Mouse (Mus musculus) gastrocnemius, postnatal 10 days (tissue): ENCODE data around the gene Zranb3. TPM values are rescaled to one million over a fixed set of nuclear protein-coding genes. Genes with fewer than 3 reads are reported as not detected.
A peak's percentile ranks its signal among the peaks of the same experiment; 100 is the strongest.
"Not testable (repeated sequence)": the region's sequence is repeated elsewhere in the genome, so short reads cannot be mapped to it uniquely, and the experiment has no call there.

Experiments
- DNase-seq: peaks from one replicate; pipeline ENCODE4 v3.0.0; 2021; ENCODE audit warnings: mixed read lengths
- long read RNA-seq, 2 experiments: library from polyadenylated mRNA; stranded (forward); transcript quantifications; one replicate each; pipeline ENCODE4 v2.0.0; 2021
- total RNA-seq, 2 experiments: library from RNA; stranded (reverse); gene quantifications; 2 replicates each; pipeline ENCODE4 v1.2.3; 2021

Gene Zranb3
- 1 to 10 TPM; 3.8 to 5.3 TPM for total RNA-seq
- long read RNA-seq, experiment 1, partial matches to known transcripts, result 1 of 4 reads
- long read RNA-seq, experiment 1, other reads (novel, unspliced or antisense), result 3 of 4 reads
- long read RNA-seq, experiment 2, partial matches to known transcripts, result 1 of 3 reads
- long read RNA-seq, experiment 2, other reads (novel, unspliced or antisense), result 2 of 3 reads

DNA sequence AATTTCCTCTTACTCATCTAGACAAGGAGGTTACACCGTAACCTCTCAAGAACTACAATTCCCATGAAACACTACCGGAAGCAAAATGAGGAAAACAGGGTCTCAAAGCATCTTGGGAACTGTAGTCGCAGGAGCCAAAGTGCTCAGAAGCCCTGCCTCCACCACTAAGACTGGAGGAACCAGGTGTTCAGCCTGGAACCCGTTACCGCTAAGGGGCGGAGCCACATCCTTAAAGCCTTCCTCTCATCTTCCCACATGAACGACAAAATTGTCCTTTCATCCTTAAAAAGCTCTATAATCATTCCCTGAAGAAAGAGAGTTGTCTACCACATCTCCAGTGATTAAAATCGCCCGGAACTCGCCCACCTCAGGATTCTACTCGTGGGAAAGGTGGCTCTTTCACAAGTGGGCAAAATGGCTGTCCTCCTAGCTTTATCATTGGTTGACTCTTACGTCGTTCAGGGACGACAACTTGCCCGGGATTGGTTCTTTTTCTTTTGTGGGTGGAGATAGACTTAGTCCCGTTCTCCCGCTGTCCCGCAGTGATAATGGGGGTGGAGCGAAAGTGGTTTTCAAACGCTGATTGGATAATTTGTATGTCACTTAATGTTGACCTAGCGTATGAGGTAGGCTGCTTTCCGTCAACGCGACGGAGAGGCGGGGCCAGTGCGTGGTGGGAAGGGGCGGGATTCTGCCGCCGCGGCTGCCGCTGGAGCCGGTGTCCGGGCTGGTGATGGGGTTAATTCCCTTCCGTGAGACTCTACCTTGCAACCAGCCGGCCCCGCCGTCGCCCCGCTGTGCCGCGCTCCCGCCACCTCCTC, at the start of gene Zranb3, which contains the start of gene R3hdm1:
Gene Zranb3, minus strand, starts transcription at position 407 of the 821 bp plus-strand sequence.
Gene R3hdm1, plus strand, starts transcription at position 661 of the 821 bp plus-strand sequence.
- DNase-seq, result peak; percentile 89

DNA sequence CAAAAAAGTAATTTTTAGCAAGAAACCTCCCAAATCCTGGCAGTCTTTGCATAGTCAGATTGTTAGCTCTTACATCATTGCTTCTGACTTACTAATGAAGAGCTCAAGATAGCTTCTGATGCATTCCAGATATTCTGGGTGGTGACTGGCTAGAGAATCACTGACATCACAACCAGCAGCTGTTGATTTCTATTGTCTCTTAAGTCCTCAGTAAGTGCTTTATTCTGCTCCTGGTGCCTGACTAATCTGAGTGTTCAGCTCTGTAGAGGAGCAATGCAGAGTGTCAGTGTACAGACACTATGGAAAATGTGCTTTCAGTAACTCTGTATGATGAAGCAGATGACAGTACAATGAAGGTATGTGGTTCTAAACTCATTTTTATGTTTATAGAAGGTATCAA, 38.9 kb upstream of the Zranb3 start:
- DNase-seq, result no peak

DNA sequence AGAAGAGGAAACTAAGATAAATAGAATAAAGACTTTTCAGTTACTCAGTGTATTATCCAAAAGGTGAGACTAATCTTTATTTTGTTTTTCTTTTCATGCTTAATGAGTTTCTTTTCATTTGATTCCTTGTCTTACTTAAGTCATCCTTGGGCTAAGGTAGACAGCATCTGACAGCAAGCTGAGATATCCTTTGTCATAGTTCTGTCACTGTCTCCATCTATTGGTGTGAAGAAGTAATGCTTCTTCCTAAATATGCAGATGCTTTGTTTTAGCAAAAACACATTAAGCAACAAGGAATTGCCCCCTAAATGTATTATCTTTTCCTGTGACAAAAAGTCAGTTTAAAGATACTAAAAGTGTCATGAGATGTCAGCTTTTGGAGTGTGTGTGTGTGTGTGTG, 38.2 kb upstream of the Zranb3 start:
- no peak for DNase-seq

DNA sequence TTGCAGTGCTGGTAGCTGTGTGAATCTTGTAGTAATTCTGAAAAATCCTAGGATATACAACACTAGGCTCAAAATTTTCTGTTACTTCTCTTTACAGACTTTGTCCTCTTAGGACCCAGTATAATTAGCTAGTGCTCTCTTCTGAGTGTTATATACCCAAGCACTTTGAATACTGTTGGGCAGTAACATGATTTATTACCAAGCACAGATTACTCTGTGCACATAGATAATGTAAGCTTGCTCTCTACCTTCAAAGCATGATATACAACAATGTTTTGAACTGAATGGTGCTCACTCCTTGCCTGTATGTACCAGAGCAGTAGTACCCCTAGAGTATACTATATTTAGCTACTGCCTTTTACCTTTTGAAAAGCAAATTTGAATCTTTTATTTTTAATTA, 33.4 kb upstream of the Zranb3 start:
- DNase-seq, result not testable (repeated sequence)

DNA sequence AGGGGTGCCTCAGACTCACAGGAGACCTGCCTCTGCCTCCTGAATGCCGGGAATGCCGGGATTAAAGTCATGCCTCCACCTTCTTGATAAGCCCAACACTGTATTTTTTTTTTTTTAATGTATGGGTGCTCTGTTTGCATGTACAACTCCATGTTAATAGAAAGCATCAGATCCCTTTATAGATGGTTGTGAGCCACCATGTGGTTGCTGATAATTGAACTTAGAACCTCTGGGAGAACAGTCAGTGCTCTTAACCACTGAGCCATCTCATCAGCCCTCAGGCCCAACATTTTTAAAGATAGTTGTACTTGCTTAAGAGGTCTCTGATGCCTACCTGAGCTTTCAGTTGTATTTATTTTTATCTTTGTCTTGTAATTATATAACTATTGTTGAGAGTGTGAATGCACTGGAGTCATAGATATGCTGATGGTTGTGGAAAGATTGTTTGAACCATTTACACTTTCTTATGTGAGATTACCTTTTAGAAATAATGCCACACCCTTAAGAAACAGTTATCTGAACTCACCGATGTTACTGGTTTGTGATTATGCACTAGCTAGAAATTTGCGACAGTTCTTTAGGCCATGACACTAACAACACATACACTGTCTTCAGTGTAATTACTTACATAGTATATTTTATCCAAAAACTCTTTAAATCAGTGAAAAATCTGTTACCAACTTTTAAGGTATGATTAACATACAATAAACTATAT, 18.2 kb upstream of the Zranb3 start:
- no peak for DNase-seq

DNA sequence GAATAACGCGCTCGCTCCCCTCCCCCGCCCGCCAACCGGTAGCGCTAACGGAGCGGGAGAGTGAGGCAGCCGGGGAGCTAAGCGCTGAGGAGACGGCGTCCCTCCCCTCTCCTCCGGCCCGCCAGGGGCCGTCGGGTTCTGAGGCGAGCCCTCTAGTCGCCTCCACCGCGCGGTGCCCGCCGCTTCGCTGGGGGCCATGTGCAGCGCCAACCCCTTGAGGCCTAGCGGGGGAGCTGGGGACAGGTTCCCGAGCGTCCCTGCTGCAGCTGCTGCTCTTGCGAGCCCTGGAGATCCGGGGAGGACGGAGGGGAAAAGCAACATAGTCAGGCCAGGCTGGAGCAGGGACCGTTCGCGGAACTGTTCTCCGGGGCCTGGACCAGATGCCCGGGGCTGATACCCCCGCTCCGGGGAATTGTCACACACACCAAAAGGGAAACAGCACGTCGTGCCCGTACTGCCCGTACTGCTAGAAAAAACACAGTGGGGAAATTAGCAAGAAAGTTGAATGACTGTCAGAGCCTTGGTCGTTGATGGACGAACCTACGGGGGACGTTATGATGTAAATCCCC, 757 bp upstream of the Zranb3 start:
- no peak for DNase-seq

DNA sequence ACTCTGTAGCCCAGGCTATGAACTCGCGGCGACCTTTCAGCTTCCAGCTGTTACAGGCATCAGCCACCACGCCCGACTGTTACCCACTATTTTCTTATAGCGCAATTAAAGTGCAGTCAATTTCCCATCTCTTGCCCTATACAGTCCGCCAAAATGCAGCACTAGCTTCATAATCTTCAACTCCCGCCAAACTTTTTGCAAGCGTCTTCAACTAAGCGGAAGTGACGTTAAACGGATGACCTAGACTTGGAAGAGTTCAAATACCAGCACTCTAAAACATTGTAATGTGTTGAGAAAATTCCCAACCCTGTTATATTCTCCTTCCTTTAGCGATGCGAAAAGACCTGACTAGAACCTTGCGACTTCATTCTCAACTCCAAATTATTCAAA, 601 bp downstream of the Zranb3 start:
- DNase-seq, result peak; percentile 9

DNA sequence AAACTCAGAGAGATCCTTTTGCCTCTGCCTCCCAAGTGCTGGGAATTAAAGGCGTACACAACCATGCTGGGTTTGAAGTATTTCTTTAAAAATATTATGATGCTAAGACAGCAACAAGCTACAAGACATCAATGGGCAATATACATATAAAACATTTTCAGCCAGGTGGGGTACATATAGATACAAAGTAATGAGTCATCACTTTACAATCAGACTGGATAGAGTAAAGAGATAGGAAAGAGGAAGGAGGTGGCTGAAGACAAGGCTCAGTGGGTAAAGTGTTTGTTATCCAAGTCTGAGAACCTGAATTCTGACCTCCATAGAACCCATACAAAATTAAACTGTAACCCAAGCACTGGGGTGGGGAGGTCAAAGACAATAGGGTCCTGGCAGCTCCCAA, 4.5 kb downstream of the Zranb3 start:
- DNase-seq, result no peak

DNA sequence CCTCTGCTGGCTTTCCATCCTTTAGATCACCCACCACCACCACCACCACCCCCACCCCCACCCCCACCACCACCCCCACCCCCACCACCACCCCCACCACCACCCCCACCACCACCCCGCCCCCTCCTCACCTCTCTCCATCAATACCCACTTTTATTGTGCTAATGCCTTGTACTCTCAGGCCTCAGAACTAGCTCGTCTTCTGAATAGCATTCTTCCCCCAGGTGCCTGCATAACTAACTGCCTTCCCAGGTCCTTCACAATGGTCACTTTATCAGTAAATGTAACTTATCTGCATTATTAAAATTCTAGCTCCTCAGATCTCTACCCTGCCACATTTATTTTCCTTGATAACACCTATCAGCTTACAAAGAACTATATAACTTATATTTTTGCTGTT, 8.2 kb downstream of the Zranb3 start:
- no peak for DNase-seq

DNA sequence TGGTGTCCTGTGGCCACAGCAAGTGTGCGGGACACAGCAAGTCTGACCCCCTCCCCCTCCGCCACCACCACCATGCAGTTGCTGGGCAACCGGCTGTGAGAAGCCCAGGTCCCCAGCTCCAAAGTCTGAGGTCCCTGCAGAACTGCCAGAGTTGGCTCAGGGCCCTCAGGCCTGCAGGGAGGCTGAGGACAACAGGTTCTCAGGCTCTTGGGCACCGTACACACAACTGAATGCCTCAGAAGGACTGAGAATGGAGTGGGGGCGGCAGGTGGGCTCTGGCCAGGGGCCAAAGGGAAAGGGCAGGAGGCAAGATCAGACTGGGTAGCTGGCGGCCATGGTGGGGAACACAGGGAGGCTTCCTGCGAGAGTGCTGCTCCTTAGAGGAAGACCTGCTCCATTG, 20.0 kb downstream of the Zranb3 start:
- DNase-seq, result peak; percentile 5

DNA sequence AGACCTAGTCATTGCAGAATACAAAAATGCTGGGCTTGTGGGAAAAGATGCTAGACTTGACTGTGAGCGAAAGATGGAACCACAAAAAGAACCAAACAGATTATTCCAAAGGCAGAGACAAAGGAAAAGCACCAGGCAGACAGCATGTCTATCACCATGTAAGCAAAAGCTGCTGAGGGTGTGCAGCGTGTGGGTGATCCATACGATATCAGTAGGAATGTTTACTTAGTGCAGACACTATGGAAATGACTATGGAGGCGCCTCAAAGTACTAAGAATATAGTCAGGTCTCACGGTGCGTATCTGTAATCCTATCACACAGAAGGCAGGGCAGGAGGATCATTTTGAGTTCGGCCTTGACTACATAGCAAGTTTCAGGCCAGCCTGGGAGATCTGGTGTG, 21.0 kb downstream of the Zranb3 start:
- DNase-seq, result no peak

DNA sequence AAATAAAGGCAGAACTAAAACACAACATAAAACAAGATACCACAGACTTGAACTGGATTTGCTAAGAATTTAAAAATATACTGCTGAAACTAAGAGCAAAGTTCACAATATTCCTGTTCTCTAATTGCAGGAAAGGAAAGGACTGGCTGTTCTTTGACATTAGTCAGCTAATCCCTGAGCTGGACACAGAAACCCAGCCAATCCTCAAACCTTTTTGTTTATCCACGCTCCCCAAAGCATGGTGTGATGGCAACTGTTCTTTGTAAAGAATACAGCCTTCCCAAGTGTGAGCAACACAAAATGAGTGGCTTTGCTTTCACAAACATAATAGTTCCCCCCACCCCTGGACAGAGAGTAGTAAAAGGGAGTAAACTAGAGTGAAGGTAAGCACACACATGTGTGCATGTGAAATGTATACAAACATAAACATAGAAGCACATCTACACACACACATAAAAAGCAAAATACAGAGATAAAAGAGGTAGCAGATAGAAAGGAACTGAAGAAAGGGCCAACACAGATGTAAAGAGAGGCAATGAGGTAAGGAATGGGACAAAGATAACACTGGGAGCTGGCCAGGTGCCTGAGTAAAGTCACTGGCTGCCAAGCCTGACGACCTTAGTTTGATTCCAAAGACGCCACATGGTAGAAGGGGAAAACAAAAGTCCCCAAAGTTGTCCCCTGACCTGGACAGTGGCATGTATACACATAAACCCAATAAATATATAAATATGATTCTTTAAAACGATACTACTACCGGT, 21.7 kb downstream of the Zranb3 start:
- DNase-seq, result no peak

DNA sequence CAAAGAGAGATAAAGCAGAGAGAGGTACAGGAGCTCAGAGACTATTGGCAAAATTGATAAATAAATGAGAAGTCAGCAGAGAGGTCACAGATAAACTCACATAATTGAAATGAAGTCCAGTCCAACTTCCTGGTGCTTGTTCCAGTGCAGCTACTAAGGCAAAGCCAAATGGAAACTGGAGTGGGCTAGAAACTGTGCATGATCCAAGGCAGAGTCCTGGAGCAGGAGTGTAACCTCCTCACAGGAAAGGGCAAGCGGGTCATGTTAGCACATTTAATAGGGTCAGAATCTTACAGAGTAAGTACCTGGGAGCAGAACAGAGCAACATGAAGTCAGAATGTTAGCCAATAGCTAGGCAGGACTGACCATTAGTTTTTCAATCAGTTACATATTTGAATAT, 24.2 kb downstream of the Zranb3 start:
- no peak for DNase-seq

DNA sequence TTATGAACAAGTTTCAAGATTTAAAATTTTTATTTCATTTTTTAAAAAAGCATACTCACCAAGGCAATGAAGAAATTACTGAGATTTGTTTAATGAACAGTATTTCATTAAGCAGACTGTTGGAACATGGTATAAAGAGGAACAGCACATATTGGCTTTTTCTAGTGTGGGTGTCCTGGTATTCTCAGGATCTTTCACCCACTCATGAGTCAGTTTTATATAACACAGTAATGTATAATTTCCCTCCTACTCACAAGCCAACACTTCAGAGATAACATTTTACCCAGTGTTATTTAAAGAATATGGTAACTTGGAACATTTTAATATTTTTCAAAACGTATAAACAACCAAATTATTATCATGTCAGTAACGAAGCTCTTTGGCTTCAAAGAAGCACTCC, 25.1 kb downstream of the Zranb3 start:
- no peak for DNase-seq

DNA sequence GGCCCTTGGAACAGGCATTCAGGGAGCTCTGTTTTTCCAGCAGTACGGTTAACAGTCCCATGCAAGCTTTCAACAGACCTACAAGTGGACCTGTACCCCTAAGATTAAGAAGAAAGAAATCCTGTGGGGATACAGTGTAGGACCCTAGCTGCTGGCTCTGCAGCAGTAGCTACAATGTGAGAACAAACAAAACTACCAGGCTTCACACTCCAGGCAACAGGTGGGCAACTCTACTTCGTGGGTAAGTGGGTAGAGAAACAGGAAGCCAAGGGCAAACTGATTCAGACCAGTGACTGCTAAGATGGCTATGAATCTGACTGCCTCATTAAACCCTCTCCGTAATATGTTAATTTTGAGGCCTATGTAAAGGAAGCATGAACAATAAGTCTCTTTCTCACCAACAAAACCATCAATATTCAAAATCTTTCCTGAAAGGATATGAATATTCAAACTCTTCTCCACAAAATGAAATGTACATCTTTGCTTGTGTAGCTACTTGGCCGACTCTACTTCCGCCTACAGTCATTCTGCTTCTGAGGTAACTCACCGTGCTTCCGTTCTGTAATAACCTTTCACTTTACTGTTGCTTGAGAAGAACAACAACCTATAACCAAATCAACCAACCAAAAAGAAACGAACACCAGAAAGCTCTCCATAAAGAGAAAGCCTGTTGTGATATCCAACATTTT, 25.9 kb downstream of the Zranb3 start:
- DNase-seq, result no peak

DNA sequence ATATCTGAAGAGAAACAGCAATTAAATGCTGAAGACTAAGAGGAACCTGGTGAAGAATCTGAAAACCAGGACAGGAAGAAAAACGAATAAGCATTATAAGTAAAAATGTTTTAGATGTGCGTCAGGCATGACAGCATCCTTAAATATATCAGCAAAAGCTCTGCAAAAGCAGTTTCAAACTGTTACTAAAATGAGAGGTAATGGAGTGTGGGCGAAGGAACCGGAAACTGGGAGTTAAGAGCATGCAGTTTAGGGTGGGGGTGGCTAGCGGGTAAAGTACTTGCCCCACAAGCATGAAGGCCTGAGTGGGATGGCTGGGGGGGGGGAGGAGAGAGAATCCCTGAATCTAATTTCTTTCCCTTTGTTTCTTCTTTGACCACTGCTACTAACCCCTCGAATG, 29.8 kb downstream of the Zranb3 start:
- no peak for DNase-seq

DNA sequence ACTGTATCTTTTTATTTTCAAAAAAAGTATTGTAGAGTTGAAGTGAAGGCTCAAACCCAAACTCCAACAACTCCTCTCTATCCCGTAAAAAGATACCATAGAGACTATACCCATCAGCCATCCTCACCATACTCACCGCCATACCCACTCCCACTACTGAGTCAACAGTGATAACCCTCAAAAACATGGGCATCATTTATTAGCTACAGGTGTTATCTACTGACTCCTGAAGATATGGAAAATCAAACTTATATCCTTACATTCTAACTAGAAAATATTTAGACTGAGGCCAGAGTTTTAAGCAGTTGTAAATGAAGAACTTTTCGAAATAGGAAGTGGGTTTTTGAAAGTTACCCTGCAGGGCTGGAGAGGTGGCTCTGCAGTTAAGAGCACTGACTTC, 32.8 kb downstream of the Zranb3 start:
- DNase-seq, result no peak

DNA sequence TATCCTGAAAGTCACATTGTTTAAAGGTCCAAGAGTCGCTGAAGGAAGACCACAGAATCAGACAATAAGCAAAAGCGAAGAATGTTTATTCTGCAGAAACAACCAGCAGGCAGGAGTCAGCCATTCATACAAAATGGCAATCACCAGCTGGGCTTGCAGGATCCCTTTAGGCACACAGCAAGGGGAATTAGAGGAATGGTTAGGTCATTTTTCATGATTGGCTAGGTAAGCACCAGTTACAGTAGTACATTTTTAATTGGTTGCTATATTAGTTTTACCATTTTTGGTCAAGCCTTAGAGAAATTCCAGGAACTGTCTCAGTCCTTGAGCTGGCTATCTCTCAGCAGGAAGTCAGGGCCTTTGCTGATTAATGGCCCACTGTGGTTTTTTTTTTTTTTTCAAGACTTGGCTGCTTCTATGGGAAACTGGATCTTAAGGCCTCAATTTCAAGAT, 33.9 kb downstream of the Zranb3 start:
- no peak for DNase-seq

DNA sequence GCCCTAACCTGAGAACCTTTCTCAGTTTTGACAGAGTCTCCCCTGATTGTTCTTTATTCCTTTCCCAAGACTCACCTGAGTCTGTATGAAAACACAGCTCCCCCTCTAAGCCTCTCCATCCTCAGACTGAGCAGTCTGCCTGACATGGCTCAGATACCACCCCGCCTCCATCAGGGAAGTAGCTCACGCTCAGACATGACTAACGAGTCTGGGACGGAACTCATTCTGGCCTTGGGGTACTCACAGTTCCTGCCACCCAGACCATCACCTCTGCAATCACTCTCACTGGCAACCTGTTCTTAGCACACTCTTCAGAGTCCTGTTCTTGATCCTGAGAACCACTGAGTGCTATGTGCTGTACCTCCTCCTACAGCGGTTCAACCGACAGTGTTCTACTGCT, 38.1 kb downstream of the Zranb3 start:
- DNase-seq, result no peak

DNA sequence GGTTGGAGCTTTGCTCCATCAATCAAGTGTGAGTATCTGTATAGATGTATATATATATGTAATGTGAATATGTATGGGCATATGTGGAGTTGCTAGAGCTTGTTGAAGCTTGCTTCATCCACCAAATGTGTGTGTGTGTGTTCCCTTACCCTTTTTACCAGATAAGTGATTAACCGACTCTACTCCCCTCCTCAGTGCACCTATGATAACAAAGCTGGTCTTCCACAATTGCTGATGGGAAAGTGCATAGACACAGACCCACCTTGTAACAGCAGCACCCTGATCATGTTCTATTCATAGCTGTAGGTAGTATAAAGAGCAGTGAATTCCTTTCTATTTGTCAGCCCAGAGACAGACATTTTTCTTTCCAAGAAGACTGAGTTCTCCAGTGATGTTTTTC, 40.7 kb downstream of the Zranb3 start:
- DNase-seq, result no peak

DNA sequence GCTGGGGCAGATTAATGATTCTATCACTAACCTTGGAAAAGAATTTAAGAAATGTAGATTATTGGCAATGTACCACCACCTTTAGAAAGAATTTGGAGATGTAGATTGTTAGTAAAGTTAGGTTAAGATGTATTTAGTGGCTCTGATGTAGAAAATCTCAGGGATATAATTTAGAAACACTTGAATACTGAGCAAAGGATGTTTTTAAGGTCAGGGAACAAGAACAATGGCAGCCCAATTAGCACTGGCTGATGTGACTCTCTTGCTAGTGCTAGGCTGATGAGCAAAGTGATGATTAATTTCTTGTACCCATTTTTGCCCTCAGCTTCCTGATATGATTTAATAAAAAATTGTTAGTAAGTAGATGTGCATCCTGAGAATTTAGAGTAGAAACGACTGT, 41.4 kb downstream of the Zranb3 start:
- no peak for DNase-seq
